Mouse (Mus musculus) layer of hippocampus, postnatal 10 days (tissue): ENCODE measurements around the gene Znhit2. TPM values are rescaled to one million over a fixed set of nuclear protein-coding genes. Genes with fewer than 3 reads are reported as not detected.
"Not testable (repeated sequence)": the region's sequence is repeated elsewhere in the genome, so short reads cannot be mapped to it uniquely, and the experiment has no call there.

ENCODE experiments used
- DNase-seq, 2 experiments: peaks; one replicate each; pipeline ENCODE4 v3.0.0; 2021; ENCODE audit warnings: low spot score in 2 of 2
- long read RNA-seq: library from polyadenylated mRNA; stranded (forward); transcript quantifications from one replicate; pipeline ENCODE4 v2.0.0, GENCODE M21; 2023
- total RNA-seq, 2 experiments: library from RNA; stranded (reverse); gene quantifications; 2 replicates each; pipeline ENCODE4 v1.2.3; 2021

Gene Znhit2
- total RNA-seq, result 10 to 100 TPM; 37.3 to 41.2 TPM
- long read RNA-seq, transcript Znhit2-201 (1 exons, 1,281 nt), result major isoform, 62 of 62 reads
- long read RNA-seq, partial matches to known transcripts, result 0 of 62 reads
- long read RNA-seq, other reads (novel, unspliced or antisense), result 0 of 62 reads

DNA sequence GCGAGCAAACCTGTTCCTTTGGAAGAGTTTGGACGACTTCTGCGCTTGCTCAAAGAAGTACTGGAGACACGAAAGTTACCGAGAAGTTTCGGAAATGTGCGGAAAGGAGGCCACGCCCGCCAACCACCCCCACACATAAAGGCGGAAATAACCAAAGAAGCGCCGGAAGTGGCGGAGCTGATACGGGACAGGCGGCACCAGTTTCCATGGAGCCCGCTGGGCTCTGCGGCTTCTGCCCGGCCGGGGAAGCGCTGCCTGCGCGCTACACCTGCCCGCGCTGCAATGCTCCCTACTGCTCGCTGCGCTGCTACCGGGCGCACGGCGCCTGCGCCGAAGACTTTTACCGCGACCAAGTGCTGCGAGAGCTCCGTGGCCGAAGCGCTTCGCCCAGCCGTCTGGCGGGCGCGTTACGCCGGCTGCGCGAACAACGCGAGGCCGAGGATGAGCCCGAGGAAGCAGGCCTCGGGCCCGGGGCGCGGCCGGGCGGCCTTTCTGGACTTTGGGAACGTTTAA lies at the start of gene Znhit2:
Gene Znhit2 (plus strand): TSS at position 172 of the 513 bp plus-strand sequence.
- DNase-seq, result peak; percentile 89 to 94

GRCm38 (mm10) chr19:6013691-6014090 lies 47.3 kb upstream of the Znhit2 start:
- no peak for DNase-seq

DNA sequence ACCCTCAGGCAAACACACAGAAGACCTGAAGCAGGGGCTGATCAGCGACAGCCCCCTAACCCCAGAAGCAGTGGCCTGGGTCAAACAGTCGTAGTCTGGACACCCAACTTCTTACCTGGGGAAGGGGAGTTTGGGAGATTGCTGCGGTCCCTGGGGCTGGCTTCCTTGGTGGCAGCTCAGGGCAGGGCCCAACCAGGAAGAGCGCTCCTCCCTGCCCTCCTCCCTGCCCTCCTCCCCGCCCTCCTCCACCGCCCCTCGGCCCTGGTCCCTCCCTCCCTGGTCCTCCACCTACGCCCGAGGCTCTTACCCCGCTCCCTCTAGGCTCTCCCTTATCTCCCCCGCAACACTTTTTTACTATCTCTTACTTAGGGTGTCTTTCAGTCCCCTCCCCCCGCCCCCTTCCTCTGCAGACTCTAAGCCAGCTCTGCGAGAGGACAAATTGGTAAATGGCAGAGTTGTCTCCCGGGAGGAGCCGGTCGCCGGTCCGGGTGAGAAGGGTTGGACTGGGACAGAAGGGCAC lies 45.9 kb upstream of the Znhit2 start:
- peak in 1 of 2 experiments; percentile 14 for DNase-seq

DNA sequence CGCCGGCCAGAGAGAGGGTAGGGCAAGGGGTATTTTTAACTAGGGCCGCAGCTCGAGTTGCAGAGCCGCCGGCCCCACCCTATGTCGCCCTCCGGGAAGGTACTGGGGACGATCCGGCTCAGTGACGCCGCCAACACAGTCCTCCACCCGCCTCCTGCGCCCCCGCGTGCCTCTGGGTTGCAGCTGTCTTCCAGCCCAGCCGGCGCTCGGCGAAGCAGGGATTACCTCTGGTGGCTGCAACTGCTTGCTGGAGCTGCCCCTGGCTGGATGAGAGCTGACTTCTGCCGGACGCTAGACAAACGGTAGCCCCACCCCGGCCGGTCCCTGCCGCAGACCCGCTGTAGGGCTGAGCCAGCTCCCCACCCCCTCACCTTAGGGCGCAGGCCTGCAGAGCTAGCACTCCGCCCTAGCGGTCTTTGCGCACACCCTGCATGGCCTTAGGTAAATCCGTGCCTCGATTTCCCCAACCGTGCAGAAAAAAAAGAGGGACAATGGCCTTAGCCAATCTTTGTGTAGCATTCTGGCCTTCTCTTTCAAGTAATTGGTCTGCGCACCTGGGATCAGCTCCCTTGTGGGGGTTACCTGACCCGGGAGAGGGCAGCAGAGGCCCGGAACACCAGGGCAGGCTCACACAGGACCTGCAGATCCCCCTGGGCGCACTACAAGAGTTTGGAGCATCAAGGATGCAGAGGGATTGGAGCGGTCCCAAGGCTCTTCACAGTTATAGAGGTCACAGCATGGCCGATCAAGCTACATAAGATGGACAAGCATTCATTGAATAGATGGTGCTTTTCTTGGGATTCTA lies 45.3 kb upstream of the Znhit2 start, which contains the start of gene Capn1:
Gene Capn1 (minus strand): TSS at position 387 of the 805 bp plus-strand sequence.
- DNase-seq, result peak; percentile 63 to 73

GRCm38 (mm10) chr19:6016532-6016931 lies 44.5 kb upstream of the Znhit2 start:
- peak; percentile 13 to 16 for DNase-seq

- peak; percentile 87 to 88 for DNase-seq
These were observed 42.6 kb upstream of the Znhit2 start for GRCm38 (mm10) chr19:6018142-6019089.

- DNase-seq, result no peak
These were observed 40.7 kb upstream of the Znhit2 start for GRCm38 (mm10) chr19:6020276-6020675.

GRCm38 (mm10) chr19:6023059-6023458 lies 37.9 kb upstream of the Znhit2 start:
- no peak for DNase-seq

DNA sequence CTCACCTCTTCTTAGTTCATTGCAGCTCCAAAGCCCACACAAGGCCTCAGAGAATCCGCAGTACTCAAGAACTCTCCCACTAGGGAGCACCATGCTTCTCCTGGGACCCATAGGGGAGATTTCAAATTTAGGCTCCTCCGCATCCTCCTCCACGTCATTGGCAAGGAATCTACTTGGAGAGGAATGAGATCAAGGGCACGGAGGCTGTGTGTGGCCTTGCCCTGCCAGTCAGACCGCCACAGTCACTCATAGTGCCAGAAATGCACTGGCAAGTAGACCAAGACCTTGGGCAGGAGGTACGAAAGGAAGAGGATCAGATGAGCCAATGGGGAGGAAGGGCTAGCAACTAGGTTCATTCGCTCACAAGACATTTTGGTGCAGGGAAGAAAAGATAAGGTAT lies 37.1 kb upstream of the Znhit2 start:
- DNase-seq, result no peak

- DNase-seq, result no peak
These were observed 32.0 kb upstream of the Znhit2 start for GRCm38 (mm10) chr19:6028991-6029390.

- no peak for DNase-seq
These were observed 31.6 kb upstream of the Znhit2 start for GRCm38 (mm10) chr19:6029426-6029825.

DNA sequence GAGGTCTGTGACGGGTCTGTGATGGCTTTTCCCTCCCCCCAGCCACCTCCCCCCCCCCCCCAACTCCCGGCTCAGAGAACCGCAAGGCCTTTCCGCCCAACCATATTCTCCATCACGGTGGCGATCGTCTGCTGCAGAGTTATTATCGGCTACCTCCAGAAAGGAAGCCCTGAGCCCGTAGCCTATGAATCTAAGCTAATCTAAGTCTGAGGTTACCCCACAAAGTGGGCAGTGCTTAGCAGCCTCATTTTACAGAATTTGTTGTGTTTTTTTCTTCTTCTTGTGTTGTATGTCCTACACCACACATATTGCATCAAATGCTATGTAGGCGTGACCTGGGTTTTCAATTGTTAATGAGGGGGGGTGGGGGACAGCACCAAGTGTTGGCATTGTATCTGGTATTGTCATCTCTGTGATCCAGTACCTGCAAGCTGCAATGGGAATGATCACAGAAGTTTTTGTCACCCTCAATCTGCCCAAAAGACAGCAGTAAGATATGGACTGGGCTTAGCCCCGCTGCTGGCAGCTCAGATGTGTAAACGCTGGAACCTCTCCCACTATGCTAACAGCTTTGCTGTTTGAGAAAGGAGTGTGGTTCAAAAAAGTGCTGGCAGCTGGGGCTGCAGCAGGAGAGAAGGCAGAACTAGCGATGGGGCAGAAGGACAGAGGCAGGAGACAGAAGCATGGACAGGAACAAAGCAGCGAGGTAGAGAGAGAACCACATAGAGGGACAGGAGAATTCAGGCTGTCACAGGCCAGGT lies 30.3 kb upstream of the Znhit2 start:
- DNase-seq, result no peak

GRCm38 (mm10) chr19:6035966-6036585 lies 24.9 kb upstream of the Znhit2 start:
- DNase-seq, result no peak

GRCm38 (mm10) chr19:6037695-6038094 lies 23.3 kb upstream of the Znhit2 start:
- no peak for DNase-seq

GRCm38 (mm10) chr19:6038326-6038725 lies 22.7 kb upstream of the Znhit2 start:
- no peak for DNase-seq

- no peak for DNase-seq
These were observed 21.0 kb upstream of the Znhit2 start for GRCm38 (mm10) chr19:6040002-6040401.

- no peak for DNase-seq
These were observed 18.7 kb upstream of the Znhit2 start for GRCm38 (mm10) chr19:6042293-6042692.

DNA sequence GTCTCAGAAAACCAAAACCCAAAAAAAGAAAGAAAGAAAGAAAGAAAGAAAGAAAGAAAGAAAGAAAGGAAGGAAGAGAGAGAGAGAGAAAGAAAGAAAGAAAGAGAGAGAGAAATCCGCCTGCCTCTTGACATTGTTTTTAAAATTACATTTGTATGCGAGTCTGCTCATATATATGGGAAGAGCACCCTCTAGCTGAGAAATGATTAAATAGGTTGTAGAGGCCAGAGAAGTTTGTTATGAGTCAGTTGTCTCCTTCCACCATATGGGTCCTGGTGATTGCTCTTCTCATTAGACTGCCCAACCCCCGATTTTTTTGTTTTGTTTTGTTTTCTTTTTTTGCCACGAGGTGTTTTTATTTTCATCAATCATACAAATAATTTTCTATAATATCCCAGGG lies 16.9 kb upstream of the Znhit2 start:
- DNase-seq, result not testable (repeated sequence)

GRCm38 (mm10) chr19:6045366-6046293 lies 15.4 kb upstream of the Znhit2 start:
- DNase-seq, result no peak
